Mouse (Mus musculus): Measurements from ENCODE around the gene Bves.
A peak's percentile ranks its signal among the peaks of the same experiment; 100 is the strongest.
"Not testable (repeated sequence)": the region's sequence is repeated elsewhere in the genome, so short reads cannot be mapped to it uniquely, and the experiment has no call there.

The Bves gene

DNA sequence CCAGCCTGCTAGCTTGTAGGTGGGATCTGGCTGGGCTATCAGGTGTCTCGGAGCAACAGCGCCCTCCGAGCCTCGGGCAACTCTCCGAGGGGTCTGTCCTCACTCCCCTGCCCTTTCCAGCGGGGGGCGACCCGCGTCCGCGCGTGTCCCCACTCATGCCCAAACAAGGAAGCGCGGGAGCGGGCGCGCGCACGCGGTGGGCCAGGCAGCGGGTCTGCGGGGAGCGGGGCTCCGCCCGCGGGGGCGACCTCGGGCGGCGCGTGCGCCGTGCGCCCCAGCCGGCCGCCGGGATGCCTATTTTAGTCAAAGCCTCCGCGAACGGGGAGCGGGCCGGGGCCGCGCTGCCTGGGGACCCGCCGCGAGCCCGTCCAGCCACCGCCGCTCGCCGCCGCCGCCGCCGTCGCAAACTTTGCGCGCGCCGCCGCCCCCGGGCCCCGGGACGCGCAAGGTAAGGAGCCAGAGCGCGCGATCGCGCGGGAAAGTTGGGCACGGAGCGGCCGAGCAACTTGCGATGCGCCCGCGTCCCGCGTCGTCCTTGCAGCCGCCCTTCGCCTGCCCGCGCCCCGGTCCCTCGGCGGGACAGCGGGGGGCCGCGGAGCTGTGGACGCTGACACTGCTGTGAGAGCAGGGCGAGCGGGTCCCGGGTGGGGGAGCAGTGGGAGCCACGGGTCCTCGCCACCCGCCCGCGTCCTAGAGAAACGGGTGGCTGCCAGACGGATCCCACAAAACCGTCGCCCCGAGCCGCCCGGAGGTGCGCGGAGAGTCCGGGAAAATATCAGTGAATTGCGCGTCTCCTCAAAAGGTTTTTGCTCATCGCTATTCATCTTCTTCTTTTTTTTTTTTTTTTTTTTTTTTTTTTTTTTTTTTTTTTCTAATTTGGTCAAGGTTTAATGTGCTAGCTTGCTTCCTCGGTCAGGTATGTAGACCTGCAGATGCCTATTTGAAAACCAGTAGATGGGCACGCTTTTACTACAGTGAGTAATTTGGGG is at the start of gene Bves:
Gene Bves (plus strand): TSS at position 339 of the 989 bp plus-strand sequence.
- DNase-seq (ENCODE audit: low spot score in 2 of 2), result peak in 1 of 2 experiments; percentile 5

DNA sequence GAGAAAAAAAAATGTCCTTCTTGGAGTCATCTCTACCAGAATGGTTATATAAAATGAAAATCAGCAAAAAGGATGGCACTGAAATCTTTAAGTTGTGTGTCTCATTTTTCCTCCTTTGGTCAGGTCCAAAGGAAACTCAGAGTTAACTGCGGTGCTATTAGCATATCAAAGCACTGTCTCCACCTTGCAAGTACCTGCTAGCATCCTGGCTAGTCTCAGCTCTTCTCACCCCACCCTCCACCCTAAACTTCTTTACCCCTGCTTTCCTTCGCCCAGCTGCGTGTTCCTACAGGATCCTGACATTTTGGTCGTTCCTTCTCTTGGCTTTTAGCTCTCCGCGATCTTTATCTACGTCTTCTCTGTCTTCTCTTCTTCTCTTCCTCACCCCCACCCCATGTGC is 47.2 kb upstream of the Bves start:
- DNase-seq (ENCODE audit: low spot score in 2 of 2), result no peak

DNA sequence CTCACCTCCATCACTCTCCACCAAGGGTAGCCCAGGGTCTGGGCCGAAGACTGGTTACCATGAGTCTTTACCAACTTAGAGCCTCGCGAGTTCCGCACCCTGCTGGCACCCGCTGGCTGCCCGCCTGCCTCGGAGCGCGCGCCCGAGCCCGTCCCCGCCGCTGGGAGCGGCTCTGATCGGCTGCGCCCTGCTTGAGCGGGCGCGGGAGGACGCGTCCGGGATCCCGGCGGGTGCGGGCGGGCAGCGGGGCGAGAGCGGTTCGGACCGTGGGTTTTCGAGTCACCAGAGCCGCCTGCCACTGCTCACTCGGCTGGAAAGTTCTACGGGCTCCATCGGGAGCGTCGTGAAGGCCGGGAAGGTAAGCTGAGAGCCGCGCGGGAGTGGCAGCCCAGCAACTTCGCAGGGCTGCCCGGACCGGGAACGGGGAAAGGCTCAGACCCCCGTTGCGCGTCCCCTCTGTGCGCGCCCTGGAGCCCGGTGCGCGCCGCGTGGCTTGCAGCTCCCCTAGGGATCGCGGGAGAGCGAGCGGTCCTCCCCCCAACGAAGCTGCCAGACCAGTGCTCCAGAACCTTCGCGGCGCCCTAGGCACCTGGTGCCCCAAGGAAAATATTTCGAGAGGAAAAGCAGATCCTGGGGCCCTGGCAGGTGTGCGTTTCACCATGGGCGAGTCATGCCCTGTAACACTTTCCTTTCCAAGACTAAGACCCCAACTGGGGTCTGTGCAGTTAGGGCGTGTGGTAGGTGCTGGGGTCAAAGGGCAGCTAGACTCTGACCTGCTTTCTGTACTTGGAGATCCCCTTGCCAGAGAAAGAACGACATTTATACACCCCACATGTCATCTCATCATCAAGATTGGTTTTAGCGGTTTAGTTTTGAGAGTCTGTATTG is 46.1 kb upstream of the Bves start:
- DNase-seq (ENCODE audit: low spot score in 2 of 2), result no peak

DNA sequence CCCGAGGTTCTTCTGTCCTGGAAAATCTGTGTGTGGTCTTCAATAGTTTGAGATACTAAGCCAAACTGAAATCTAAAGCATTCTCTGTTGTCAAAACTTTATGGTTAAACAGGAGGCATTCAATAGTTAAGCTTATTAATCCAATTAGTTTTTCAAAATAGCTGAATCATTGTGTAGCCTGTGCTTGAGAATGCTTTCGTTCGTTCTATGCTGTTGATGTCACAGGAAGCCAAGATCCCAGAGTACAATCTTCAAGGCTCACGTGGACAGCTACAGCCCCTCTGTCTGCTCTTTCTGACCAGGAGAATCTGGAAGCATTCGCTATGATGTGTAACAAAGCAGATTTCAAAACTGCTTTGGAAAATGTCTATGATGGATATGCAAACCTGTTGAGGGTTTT is 45.0 kb upstream of the Bves start:
- DNase-seq (ENCODE audit: low spot score in 2 of 2), result no peak

DNA sequence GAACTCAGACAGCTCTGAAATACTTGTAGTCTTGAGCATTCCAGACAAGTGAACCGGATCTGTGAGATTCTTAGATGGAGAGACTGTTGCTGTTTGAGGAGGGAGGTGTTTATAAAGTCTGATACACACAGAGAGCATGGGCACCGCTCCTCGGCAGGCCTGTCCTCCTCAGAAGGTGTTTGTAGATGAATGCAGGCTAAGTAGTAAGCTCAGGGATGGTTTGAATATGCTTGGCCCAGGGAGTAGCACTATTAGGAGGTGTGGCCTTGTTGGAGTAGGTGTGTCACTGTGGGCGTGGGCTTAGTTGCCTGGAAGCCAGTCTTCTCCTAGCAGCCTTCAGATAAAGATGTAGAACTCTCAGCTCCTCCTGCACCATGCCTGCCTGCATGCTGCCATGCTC is 43.4 kb upstream of the Bves start:
- not testable (repeated sequence) for DNase-seq (ENCODE audit: low spot score in 2 of 2)

DNA sequence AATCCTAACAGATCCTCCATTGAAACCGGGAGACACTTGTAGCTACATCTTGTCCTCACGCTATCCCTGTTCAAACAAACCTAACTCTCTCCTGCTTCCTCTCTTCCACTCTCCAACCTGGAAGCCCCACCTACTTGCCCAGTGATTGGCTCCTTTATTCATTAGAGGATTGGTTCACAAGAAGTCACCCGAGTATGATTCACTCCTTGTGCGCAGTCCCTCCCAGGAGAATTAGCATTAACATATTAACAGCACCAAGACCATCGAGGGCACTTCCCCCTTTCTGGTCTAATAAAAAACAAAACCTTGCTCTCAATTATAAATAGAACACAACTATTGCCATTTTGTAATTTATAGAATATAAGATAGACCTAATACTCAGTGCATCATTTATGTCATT is 40.5 kb upstream of the Bves start:
- DNase-seq (ENCODE audit: low spot score in 2 of 2), result no peak

DNA sequence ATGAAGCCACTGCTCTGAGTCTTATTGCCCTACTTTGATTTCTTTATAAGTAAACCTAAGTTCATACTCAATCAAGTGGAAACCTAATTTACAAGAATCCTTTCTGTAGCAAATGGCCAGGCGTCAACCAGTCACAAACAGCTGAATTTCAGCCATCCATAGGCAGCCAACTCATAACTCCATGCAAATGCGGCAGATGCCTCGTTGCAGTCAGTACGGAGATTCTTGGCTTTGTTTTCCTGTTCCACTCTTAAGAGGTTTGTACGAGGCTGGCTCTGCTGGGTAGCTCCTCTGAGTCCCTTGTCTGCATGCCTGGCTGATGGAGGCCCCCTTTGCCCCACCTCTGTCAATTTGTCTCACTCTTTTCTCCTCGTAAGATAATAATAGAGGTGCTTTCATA is 37.1 kb upstream of the Bves start:
- DNase-seq (ENCODE audit: low spot score in 2 of 2), result no peak

DNA sequence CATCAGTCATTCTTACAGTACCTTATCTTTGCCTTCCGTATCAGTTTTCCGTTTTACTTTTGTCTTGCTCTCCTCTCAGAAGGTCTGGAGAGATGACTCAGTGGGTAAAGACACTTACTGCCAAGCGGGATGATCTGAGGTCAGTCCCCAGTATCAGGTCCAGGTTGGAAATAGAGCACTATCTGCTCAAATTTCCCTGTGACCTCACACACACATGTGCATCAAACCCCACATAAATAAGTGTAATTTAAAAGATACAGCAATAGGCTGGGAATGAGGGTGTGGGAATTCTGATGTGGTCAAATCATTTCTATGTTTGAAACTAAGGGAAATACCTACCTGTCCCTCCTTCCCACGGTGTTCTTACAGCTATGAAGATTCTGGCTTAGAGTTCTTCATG is 36.1 kb upstream of the Bves start:
- no peak for DNase-seq (ENCODE audit: low spot score in 2 of 2)

DNA sequence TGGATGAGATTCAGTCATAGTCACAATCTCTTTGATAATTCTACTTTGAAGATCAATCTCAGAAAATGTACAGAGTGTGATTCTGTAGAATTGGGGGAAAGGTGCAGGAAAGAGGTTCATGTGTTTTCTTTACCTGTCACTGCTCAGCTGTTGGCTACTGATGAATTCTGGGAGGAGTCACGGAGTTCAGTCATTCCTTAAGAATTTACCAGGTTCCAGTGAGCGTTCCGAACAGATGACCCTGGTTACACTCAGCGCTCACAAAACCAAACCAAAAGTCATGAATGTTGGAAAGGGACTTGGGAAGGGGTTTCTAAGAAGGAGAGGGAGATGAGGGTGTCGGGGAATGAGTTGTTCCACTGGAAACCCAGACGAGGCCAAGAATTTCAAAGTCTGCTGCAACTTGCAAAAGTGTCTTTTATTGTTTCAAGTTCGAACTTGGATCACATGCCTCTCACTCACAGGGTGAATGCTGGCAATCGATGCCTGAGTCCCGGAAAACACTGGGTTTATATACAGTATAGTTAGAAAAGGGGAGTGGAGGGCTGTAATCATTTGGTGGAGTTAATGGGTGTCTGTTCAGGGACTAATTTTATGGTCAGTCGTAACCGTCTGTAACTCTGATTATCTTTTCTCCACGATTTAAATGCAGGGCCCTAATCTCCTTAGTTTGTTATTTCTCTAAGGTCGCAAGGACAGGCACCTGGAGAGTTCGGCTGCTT is 32.1 kb upstream of the Bves start:
- no peak for DNase-seq (ENCODE audit: low spot score in 2 of 2)

DNA sequence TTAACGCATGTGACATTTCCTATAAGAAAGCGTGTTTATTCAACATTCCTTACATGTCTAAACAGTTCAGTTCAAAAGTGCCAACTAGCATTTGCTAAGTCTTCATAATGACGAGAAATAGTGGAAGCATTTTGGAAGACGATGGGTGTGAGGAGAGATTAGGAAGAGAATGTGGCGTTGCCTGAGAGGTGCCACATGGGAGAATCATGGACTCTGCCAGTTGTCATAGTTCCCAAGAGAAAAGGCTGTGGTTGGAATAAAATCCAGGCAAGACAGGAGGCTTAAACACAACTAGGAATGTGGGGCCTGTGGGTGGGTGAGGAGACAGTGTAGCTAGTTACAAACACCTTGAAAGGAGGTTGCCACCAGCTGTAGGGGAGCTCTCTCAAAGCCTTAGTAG is 30.4 kb upstream of the Bves start:
- no peak for DNase-seq (ENCODE audit: low spot score in 2 of 2)

DNA sequence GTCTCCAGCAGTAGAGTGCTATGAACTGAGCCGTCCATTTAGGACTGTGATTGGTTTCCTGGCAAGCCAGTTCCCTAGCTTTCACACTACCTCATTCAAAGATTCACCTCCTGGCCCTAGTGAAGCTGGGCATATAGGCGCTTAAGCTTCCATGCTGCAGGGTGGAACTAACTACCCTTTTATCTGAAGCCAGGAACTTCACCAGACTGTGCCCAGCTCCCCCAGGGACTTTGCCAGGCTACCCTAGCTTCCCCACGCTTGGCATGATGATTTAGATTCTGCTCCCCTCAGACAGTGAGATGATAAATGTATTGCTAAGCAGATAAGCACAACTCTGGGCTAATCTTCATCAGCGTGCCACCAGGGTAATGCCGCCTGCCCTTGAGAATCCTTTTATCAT is 24.4 kb upstream of the Bves start:
- no peak for DNase-seq (ENCODE audit: low spot score in 2 of 2)

DNA sequence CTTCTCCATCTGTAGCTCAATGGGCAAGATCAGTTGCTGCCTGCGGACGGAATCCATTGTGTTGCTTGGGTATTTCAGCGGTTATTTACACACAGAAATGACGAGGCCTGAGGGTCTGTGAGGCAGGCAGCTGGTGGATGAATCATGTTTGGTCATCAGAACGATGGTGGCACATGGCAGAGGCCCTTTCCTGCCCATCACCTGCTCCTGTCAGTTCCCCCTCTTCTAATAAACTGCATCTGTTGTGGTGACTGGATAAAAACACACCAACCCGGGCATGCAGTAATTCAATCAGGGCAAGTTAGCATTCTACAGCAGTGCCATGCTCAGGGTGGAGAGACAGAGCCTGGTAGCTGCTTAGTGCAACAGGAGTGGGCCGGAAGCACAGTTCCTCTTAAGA is 23.9 kb upstream of the Bves start:
- no peak for DNase-seq (ENCODE audit: low spot score in 2 of 2)

DNA sequence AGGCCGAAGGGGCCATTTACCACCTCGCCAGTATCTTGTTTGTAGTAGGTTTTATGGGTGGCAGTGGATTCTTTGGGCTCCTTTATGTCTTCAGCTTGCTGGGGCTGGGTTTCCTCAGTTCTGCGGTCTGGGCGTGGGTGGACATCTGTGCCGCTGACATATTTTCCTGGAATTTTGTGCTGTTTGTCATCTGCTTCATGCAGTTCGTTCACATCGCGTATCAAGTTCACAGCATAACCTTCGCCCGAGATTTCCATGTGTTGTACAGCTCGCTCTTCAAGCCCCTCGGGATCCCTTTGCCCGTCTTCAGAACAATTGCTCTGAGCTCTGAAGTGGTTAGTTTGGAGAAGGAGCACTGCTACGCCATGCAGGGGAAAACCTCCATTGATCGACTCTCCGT is 20.7 kb upstream of the Bves start:
- DNase-seq (ENCODE audit: low spot score in 2 of 2), result no peak

DNA sequence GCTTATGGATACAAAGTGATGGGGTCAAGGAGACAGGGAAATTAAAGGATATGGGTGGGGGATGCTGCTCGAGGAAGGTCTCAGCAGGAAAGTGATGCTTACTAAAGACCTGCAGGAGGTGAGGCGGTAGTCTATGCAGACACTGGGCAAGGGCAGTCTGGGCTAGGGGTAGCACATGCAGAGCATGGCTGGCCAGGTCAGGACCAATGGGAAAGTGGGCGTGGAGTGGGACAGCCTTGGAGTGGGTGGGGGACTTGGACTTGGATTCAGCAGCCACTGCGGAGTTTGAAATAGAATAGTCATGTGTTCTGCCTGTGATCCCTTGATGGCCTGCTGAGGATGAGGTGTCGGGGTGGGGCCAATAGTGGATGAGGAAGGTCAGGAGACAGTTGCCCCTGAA is 16.6 kb upstream of the Bves start:
- DNase-seq (ENCODE audit: low spot score in 2 of 2), result no peak

DNA sequence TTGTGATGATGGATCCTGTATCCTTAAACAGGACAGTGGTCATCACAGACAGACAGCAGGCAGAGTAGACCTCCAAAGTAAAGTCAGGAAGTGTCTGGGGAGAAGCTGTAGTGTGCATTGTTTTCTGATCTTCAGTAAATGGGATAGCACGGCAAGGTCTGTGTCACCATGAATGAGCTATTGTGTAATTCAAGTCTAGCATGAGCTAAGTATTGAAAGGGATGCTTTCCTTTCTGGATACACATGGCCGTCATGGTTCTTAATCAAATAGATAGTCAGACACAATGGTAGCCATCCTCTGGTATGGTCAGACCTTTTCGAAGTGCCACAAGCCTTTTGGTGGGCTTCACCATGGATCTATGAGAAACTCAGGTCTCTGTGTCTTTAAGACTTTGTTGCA is 15.3 kb upstream of the Bves start:
- no peak for DNase-seq (ENCODE audit: low spot score in 2 of 2)

DNA sequence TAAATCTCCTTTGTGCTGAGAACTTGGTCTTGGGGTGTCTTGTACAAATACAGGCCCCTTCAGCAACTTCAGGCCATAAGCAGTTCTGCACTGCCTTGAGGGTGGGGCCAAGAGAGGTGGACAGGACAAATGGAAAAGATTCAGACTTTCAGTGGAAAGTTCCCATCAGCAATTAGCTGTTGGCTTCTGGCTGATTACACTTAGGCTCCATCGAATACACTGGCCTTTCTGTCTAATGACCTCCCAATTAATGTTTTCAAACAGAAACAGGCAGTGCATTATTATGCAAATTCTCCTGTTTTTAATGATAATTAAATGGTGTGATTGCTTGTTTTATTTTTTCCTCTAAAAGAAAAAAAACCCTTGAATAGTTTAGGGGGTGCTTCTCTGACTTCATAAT is 11.4 kb upstream of the Bves start:
- no peak for DNase-seq (ENCODE audit: low spot score in 2 of 2)

DNA sequence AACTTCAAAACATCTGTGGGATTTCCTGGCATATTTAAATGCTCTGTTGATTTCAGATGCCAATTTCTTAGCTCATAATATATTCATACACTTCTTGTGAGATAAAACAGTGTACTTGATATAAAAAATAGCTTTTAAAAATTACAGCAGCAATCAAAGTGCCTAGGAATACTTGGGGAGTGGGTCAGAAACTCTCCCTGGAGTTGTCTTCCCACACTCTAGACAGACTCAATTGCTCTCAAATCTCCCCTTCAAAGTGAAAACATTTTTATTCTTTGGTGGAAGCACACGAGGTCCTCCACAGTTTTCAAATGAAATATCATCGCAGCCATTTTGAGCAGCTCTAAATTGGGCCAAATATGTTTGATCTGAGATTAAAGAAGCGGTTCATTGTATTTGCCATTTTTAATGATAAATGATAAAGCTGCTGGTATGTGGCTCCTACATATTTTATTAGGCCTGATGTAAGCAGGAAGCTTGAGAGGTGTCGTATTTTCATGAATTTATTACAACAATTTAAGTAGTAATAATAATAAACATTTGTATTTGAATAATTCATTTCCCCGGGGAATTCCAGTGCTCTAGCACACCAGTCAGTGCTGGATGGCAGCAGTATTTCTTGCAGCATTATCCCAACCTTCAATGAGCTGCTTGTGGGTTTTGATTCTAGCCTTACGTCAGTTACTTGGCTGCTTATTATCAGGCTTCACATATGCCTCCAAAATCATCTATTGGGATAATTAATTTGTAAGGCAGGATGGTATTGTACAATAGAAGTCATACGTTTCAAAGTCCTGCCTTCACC is 7.2 kb upstream of the Bves start:
- DNase-seq (ENCODE audit: low spot score in 2 of 2), result no peak

DNA sequence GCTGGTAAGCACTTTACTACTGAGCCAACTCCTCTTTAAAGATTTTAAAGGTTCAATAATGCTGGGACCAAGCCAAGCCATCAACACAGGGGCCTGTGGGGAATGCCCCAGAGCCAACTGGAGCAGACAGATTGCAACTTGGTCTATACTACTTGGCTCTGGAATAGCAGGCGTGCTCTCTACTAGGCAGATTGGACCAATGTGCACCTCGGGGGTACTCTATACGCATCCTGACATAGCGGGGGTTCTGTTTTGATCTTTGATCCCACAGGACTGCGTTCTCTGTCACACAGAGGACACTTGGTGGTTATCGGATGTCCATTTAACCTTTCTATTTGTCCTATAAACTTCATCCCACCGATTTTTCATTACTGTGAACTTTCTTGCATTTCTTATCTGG is 647 bp upstream of the Bves start:
- no peak for DNase-seq (ENCODE audit: low spot score in 2 of 2)

DNA sequence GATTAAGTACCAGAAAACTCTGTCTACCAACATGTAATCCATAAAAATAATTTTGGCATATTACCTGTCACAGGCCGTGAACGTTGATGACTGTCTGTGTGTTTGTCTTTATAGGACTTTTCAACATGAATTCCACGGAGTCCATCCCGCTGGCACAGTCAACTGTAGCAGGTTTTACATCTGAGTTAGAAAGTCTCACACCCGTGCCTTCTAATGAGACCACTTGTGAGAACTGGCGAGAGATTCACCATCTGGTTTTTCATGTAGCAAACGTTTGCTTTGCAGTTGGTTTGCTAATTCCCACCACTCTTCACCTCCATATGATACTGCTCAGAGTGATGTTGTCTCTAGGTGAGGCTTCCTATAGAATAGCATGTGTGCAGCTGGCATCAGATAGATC is 3.5 kb downstream of the Bves start:
- no peak for DNase-seq (ENCODE audit: low spot score in 2 of 2)

DNA sequence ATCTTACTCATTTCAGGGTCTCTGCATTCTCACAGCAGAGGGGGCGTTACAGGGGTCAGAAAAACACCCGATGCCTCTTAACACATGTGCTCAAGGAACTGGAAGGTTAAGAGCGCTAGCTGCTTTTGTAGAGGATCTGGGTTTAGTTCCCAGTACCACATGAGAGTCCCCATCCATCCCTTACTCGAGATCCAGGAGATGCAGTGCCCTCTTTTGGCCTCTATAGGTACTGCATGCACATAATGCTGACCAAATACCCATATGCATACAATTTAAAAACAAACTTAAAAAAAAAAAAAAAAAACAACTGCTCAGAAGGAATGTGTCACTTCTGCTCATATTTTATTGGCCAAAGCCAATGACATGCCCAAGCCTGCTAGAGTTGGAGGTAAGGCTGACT is 8.8 kb downstream of the Bves start:
- no peak for DNase-seq (ENCODE audit: low spot score in 2 of 2)

DNA sequence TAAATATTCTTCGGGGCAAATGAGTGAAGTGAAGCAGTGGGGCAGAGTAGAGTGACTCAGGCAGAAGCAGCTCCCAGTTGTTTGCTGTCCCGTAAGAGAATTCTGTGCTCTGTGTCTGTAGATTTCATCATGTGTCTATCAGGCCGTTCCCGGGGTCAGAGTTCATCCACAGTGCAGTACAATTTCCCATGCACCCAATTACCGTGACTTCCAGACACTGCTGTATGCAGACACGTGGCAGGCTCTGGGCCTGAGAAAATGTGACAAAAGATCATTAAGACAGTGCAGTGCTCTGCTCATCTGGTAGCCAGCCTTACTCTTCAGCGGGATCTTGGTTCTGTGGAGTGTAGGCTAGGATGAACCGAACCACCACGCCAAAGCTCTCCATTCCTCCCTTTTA is 9.6 kb downstream of the Bves start:
- DNase-seq (ENCODE audit: low spot score in 2 of 2), result no peak

Data from thymus, postnatal 10 days (tissue).